ENCODE assay signal across 9 mouse cellular contexts in genomic region chr9:58305686-58306085, GRCm38 (mm10). TPM values are rescaled to one million over a fixed set of nuclear protein-coding genes. Genes with fewer than 3 reads are reported as not detected.
DNase-seq lines count a peak whose midpoint lies in the region; ATAC-seq lines count a peak whose summit lies in the region.
"Had no signal": no experiment of that assay in that cellular context is flagged by ENCODE, and none has a peak within 500 bp of the region (broad histone marks: within the 10 kb centered on the region; RNA-seq: fewer than 3 reads in every experiment).

No protein-coding gene starts in this region.

- H3K4me1 ChIP-seq in kidney, embryonic 16.5 days (ENCODE audit: insufficient read depth, low read length) = peaks cover 73% of the 10 kb centered on the region
- H3K4me1 ChIP-seq in embryonic facial prominence, embryonic 12.5 days = peaks cover 65% of the 10 kb centered on the region
- H3K4me1 ChIP-seq in heart, embryonic 11.5 days (ENCODE audit: control insufficient read depth, insufficient read depth, low read length) = peaks cover 66% of the 10 kb centered on the region
- peaks cover 78% of the 10 kb centered on the region for H3K4me1 ChIP-seq in limb, embryonic 15.5 days
- H3K4me1 ChIP-seq: liver, embryonic 13.5 days had no signal

- no peaks in the 10 kb centered on the region for H3K36me3 ChIP-seq in kidney, embryonic 16.5 days (ENCODE audit: insufficient read depth, low read length)
- no peaks in the 10 kb centered on the region for H3K36me3 ChIP-seq in embryonic facial prominence, embryonic 12.5 days
- H3K36me3 ChIP-seq in heart, embryonic 11.5 days (ENCODE audit: control insufficient read depth, insufficient read depth, low read length) = no peaks in the 10 kb centered on the region
- 0 out of 2 replicates have a peak, but pooled peaks cover 4% of the 10 kb centered on the region for H3K36me3 ChIP-seq in limb, embryonic 15.5 days
- H3K36me3 ChIP-seq: liver, embryonic 13.5 days had no signal

- no peak for DNase-seq in kidney, adult 9 months
- DNase-seq in retina, embryonic 14.5 days (ENCODE audit: low spot score) = no peak
- no peak for DNase-seq in right cerebral cortex, adult 18-20 months
- DNase-seq: liver, embryonic 13.5 days had no signal

- WGBS in kidney, embryonic 16.5 days = 12% methylated on average over 6 of the region's 6 CpGs
- 3% methylated on average over 6 of the region's 6 CpGs for WGBS in embryonic facial prominence, embryonic 12.5 days
- WGBS in heart, embryonic 11.5 days (ENCODE audit: insufficient replicate concordance) = 23% methylated on average over 6 of the region's 6 CpGs
- 12% methylated on average over 6 of the region's 6 CpGs for WGBS in limb, embryonic 15.5 days

- peak overlapping the region; percentile 41 for H3K27ac ChIP-seq in kidney, embryonic 16.5 days (ENCODE audit: low read length)
- peak overlapping the region; percentile 78 for H3K27ac ChIP-seq in embryonic facial prominence, embryonic 12.5 days
- peak overlapping the region; percentile 47; the same call in 1 of the 2 replicates for H3K27ac ChIP-seq in heart, embryonic 11.5 days (ENCODE audit: low read depth, low read length)
- peak overlapping the region; percentile 72 for H3K27ac ChIP-seq in limb, embryonic 15.5 days
- H3K27ac ChIP-seq: forebrain, embryonic 13.5 days; liver, embryonic 13.5 days had no signal

- H3K9ac ChIP-seq in kidney, embryonic 16.5 days (replicated peaks; ENCODE audit: low read length) = no peak overlapping the region
- H3K9ac ChIP-seq in embryonic facial prominence, embryonic 12.5 days = 0 out of 2 replicates have a peak overlapping the region, but pooled peaks have one; percentile 10
- peak overlapping the region; percentile 52 for H3K9ac ChIP-seq in heart, embryonic 11.5 days (ENCODE audit: low read depth, low read length)
- H3K9ac ChIP-seq in limb, embryonic 15.5 days = no peak overlapping the region
- H3K9ac ChIP-seq: forebrain, embryonic 13.5 days; liver, embryonic 13.5 days had no signal

- no peak overlapping the region for H3K4me2 ChIP-seq in kidney, embryonic 16.5 days (replicated peaks; ENCODE audit: low read depth, low read length)
- 0 out of 2 replicates have a peak overlapping the region, but pooled peaks have one; percentile 3 for H3K4me2 ChIP-seq in embryonic facial prominence, embryonic 12.5 days (replicated peaks)
- H3K4me2 ChIP-seq in heart, embryonic 11.5 days = no peak overlapping the region
- no peak overlapping the region for H3K4me2 ChIP-seq in limb, embryonic 15.5 days
- H3K4me2 ChIP-seq: forebrain, embryonic 13.5 days; liver, embryonic 13.5 days had no signal

- peak; percentile 50 for ATAC-seq in kidney, embryonic 16.5 days (ENCODE audit: low FRiP score, low TSS enrichment)
- no peak for ATAC-seq in embryonic facial prominence, embryonic 12.5 days (ENCODE audit: insufficient number of reproducible peaks, insufficient read depth, low FRiP score, low TSS enrichment)
- ATAC-seq in heart, embryonic 11.5 days (replicated peaks; ENCODE audit: insufficient number of reproducible peaks, low FRiP score, low TSS enrichment) = no peak; the same call in 1 of the 2 replicates
- ATAC-seq in limb, embryonic 15.5 days (ENCODE audit: insufficient number of reproducible peaks, low FRiP score, low TSS enrichment, low read depth) = no peak
- ATAC-seq: forebrain, embryonic 13.5 days had no signal

- no peak overlapping the region for H3K4me3 ChIP-seq in kidney, embryonic 16.5 days (ENCODE audit: low read length)
- H3K4me3 ChIP-seq in embryonic facial prominence, embryonic 12.5 days = no peak overlapping the region
- H3K4me3 ChIP-seq in heart, embryonic 11.5 days (ENCODE audit: low read depth, low read length) = no peak overlapping the region
- H3K4me3 ChIP-seq in limb, embryonic 15.5 days = no peak overlapping the region
- H3K4me3 ChIP-seq: forebrain, embryonic 13.5 days; liver, embryonic 13.5 days had no signal

- H3K27me3 ChIP-seq in kidney, embryonic 16.5 days (ENCODE audit: insufficient read depth, low read length) = no peaks in the 10 kb centered on the region
- H3K27me3 ChIP-seq in embryonic facial prominence, embryonic 12.5 days = no peaks in the 10 kb centered on the region; the same call in 1 of the 2 replicates
- H3K27me3 ChIP-seq in heart, embryonic 11.5 days (ENCODE audit: control insufficient read depth, insufficient read depth, low read length) = no peaks in the 10 kb centered on the region
- H3K27me3 ChIP-seq in limb, embryonic 15.5 days = no peaks in the 10 kb centered on the region

- no peaks in the 10 kb centered on the region for H3K9me3 ChIP-seq in kidney, embryonic 16.5 days (ENCODE audit: low read length)
- H3K9me3 ChIP-seq in embryonic facial prominence, embryonic 12.5 days = no peaks in the 10 kb centered on the region
- H3K9me3 ChIP-seq in heart, embryonic 11.5 days (replicated peaks; ENCODE audit: control insufficient read depth, low read length) = no peaks in the 10 kb centered on the region
- H3K9me3 ChIP-seq in limb, embryonic 15.5 days = no peaks in the 10 kb centered on the region
- H3K9me3 ChIP-seq: forebrain, embryonic 13.5 days; liver, embryonic 13.5 days had no signal

RNA-seq across cellular contexts. Expression of gene Loxl1, which starts 7.3 kb away (rescaled TPM):
- polyA plus RNA-seq in kidney, embryonic 16.5 days (2015; fragmentation: Nextera tagmentation; extraction: Ambion mirVana) = 32.7 and 36.6 TPM in 2 replicates
- 27.5 and 29.3 TPM in 2 replicates for polyA plus RNA-seq in embryonic facial prominence, embryonic 12.5 days (2016; fragmentation: Nextera tagmentation; extraction: Ambion mirVana)
- 36.8 and 37.8 TPM in 2 replicates for polyA plus RNA-seq in heart, embryonic 11.5 days (2014; fragmentation: Nextera tagmentation; extraction: Ambion mirVana)
- polyA plus RNA-seq in limb, embryonic 15.5 days (2015; fragmentation: Nextera tagmentation; extraction: Ambion mirVana) = 92.6 and 110 TPM in 2 replicates

RNA-seq across cellular contexts. Expression of gene Stoml1, which starts 52.7 kb away (rescaled TPM):
- 33.8 and 35.8 TPM in 2 replicates for polyA plus RNA-seq in kidney, embryonic 16.5 days (2015; fragmentation: Nextera tagmentation; extraction: Ambion mirVana)
- polyA plus RNA-seq in embryonic facial prominence, embryonic 12.5 days (2016; fragmentation: Nextera tagmentation; extraction: Ambion mirVana) = 40.9 and 44.2 TPM in 2 replicates
- polyA plus RNA-seq in heart, embryonic 11.5 days (2014; fragmentation: Nextera tagmentation; extraction: Ambion mirVana) = 19.4 and 22.2 TPM in 2 replicates
- 34.2 and 35.5 TPM in 2 replicates for polyA plus RNA-seq in limb, embryonic 15.5 days (2015; fragmentation: Nextera tagmentation; extraction: Ambion mirVana)

RNA-seq across cellular contexts. Expression of gene Pml, which starts 56.1 kb away (rescaled TPM):
- polyA plus RNA-seq in kidney, embryonic 16.5 days (2015; fragmentation: Nextera tagmentation; extraction: Ambion mirVana) = 26.7 TPM in 2 replicates
- 14.0 and 16.0 TPM in 2 replicates for polyA plus RNA-seq in embryonic facial prominence, embryonic 12.5 days (2016; fragmentation: Nextera tagmentation; extraction: Ambion mirVana)
- 13.5 and 15.5 TPM in 2 replicates for polyA plus RNA-seq in heart, embryonic 11.5 days (2014; fragmentation: Nextera tagmentation; extraction: Ambion mirVana)
- 15.7 and 16.4 TPM in 2 replicates for polyA plus RNA-seq in limb, embryonic 15.5 days (2015; fragmentation: Nextera tagmentation; extraction: Ambion mirVana)

Comparison
In these comparisons a context has a peak if more than half of its experiments do, and no peak if none do; other contexts are left out.
1. H3K9ac ChIP-seq: peak in embryonic facial prominence, embryonic 12.5 days (single experiment) and heart, embryonic 11.5 days (single experiment); none in kidney, embryonic 16.5 days (single experiment) and limb, embryonic 15.5 days (single experiment).
2. Peak in every context shown above with its lines, with median percentiles within 50 percentile points of each other: H3K27ac ChIP-seq.